Comparison of ENCODE assay signal across 12 mouse cellular contexts in the genomic region with DNA sequence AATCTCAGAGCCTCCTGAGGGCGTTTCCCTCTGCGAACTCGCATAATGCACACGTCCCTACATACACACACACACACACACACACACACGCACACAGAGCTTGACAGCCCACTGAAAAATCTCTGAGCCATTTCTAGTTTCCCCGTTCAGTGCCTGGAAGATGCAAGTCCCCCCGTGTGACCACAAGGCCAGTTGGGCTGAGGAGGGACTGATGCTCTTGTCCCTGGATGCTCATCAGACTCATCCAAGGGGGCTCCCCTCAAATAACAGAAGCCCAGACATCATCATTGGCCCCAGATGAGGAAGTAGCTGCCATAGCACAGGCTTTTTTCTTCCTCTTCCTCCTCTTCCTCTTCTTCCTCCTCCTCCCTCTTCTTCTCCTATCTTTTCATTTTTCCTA. TPM values are rescaled to one million over a fixed set of nuclear protein-coding genes. Genes with fewer than 3 reads are reported as not detected.
DNase-seq lines count a peak whose midpoint lies in the region; ATAC-seq and TF ChIP-seq lines count a peak whose summit lies in the region.
"Had no signal": no experiment of that assay in that cellular context is flagged by ENCODE, and none has a peak within 500 bp of the region (broad histone marks: within the 10 kb centered on the region; RNA-seq: fewer than 3 reads in every experiment).

No protein-coding gene starts in this region.

- H3K4me1 ChIP-seq in CH12.LX (ENCODE audit: control insufficient read depth in 1 of 2, insufficient read depth in 2 of 2) = peaks cover 7 to 55% of the 10 kb centered on the region in 2 experiments; a peak in 3 of 4 replicates
- no peaks in the 10 kb centered on the region for H3K4me1 ChIP-seq in midbrain, embryonic 14.5 days (ENCODE audit: control insufficient read depth, insufficient read depth, low read length)

- no peaks in the 10 kb centered on the region for H3K27me3 ChIP-seq in CH12.LX (replicated peaks)
- no peaks in the 10 kb centered on the region for H3K27me3 ChIP-seq in midbrain, embryonic 14.5 days (ENCODE audit: control insufficient read depth, insufficient read depth, low read length)
- H3K27me3 ChIP-seq: Patski had no signal

- no peak for TF ChIP-seq RAD21 in CH12.LX (IDR thresholded peaks at IDR 0.05; ENCODE audit: low read depth, low read length)

- no peak overlapping the region for H3K4me3 ChIP-seq in CH12.LX (replicated peaks in 1 of 3; ENCODE audit: low read depth in 2 of 3, low read length in 2 of 3, poor library complexity in 1 of 3)
- no peak overlapping the region for H3K4me3 ChIP-seq in midbrain, embryonic 14.5 days (replicated peaks; ENCODE audit: low read depth, low read length)

- no peaks in the 10 kb centered on the region for H3K79me2 ChIP-seq in CH12.LX (replicated peaks; ENCODE audit: control insufficient read depth, extremely low read depth, insufficient read depth, poor library complexity, severe bottlenecking)

- TF ChIP-seq CTCF in CH12.LX (conservative IDR thresholded peaks at IDR 0.05 in 1 of 2, IDR thresholded peaks at IDR 0.05 in 1 of 2; ENCODE audit: low read depth in 2 of 2, low read length in 2 of 2) = no peak

- DNase-seq in A20 (ENCODE audit: low read depth, low spot score) = peak; percentile 55
- peak; percentile 51 for DNase-seq in CH12.LX (ENCODE audit: extremely low read depth)
- no peak for DNase-seq in midbrain, embryonic 14.5 days
- DNase-seq in heart, adult 9 months (ENCODE audit: low spot score in 2 of 2) = no peak
- DNase-seq in layer of hippocampus, postnatal 25 days (ENCODE audit: extremely low spot score in 1 of 2, low spot score in 1 of 2) = no peak
- DNase-seq: adrenal gland, adult 8-10 months; adrenal gland, postnatal 25 days had no signal

- TF ChIP-seq EP300 in CH12.LX (IDR thresholded peaks at IDR 0.05; ENCODE audit: low read length) = no peak

- H3K9me3 ChIP-seq in CH12.LX (replicated peaks; ENCODE audit: low read length) = peaks cover 20% of the 10 kb centered on the region
- no peaks in the 10 kb centered on the region for H3K9me3 ChIP-seq in midbrain, embryonic 14.5 days (ENCODE audit: control insufficient read depth, low read length)
- H3K9me3 ChIP-seq: G1E had no signal

- 0 out of 2 replicates have a peak, but pooled peaks have one; percentile 14 for ATAC-seq in granulocyte monocyte progenitor cell, adult 5-6 weeks (replicated peaks; ENCODE audit: poor library complexity, severe bottlenecking)
- ATAC-seq in midbrain, embryonic 14.5 days (ENCODE audit: low FRiP score, low TSS enrichment) = no peak
- ATAC-seq: activated CD4-positive, CD25-positive, alpha-beta regulatory T cell, adult 4 months; CD4-positive, CD25-positive, alpha-beta regulatory T cell, adult 4 months; Patski had no signal

- WGBS in midbrain, embryonic 14.5 days = 88% methylated on average over 7 of the region's 7 CpGs

- dilution Hi-C loops in CH12.LX (cut with MboI; ENCODE audit: extremely low pct_ligation_motif_present, extremely low pct_unique_long_range_greater_than_20kb, low sequenced_read_pairs) = no loop called here

- H3K36me3 ChIP-seq in CH12.LX (replicated peaks in 1 of 2; ENCODE audit: control insufficient read depth in 1 of 2, insufficient read depth in 1 of 2, low read length in 1 of 2) = no peaks in the 10 kb centered on the region
- no peaks in the 10 kb centered on the region for H3K36me3 ChIP-seq in midbrain, embryonic 14.5 days (ENCODE audit: control insufficient read depth, insufficient read depth, low read length)
- H3K36me3 ChIP-seq: G1E had no signal

- H3K27ac ChIP-seq in CH12.LX (ENCODE audit: insufficient read depth, low read depth) = no peak overlapping the region
- no peak overlapping the region for H3K27ac ChIP-seq in midbrain, embryonic 14.5 days (replicated peaks; ENCODE audit: low read depth, low read length)

- in situ Hi-C loops in CH12.LX (cut with MboI; ENCODE audit: low pct_ligation_motif_present, low pct_unique_long_range_greater_than_20kb, low sequenced_read_pairs) = loop anchor here (25.0 kb wide), 2 partner anchors 471 to 696 kb away; a partner anchor contains a TSS

- no peak overlapping the region for H3K9ac ChIP-seq in CH12.LX (ENCODE audit: insufficient read depth, low read depth)
- no peak overlapping the region for H3K9ac ChIP-seq in midbrain, embryonic 14.5 days (replicated peaks; ENCODE audit: low read length)

- no peak overlapping the region for H3K4me2 ChIP-seq in CH12.LX (ENCODE audit: insufficient read depth, low read depth, poor library complexity, severe bottlenecking)
- no peak overlapping the region for H3K4me2 ChIP-seq in midbrain, embryonic 14.5 days (ENCODE audit: low read length)

- TF ChIP-seq POLR2A in CH12.LX (IDR thresholded peaks at IDR 0.05; ENCODE audit: low read depth, low read length) = no peak

TF ChIP-seq in CH12.LX, 34 proteins besides CTCF, POLR2A, EP300 and RAD21:
- TF ChIP-seq UBTF (IDR thresholded peaks at IDR 0.05; ENCODE audit: low read depth, low read length) (no peak), RCOR1 (conservative IDR thresholded peaks at IDR 0.05; ENCODE audit: low read depth, low read length) (no peak), NELFE (IDR thresholded peaks at IDR 0.05; ENCODE audit: low read depth, low read length) (no peak), USF2 (conservative IDR thresholded peaks at IDR 0.05; ENCODE audit: low read depth, low read length) (no peak), POLR2AphosphoS2 (IDR thresholded peaks at IDR 0.05; ENCODE audit: low read depth, low read length) (no peak), KAT2A (IDR thresholded peaks at IDR 0.05; ENCODE audit: insufficient replicate concordance, low read length) (no peak), MEF2A (IDR thresholded peaks at IDR 0.05; ENCODE audit: borderline replicate concordance, low read depth, low read length) (no peak), PAX5 (IDR thresholded peaks at IDR 0.05; ENCODE audit: low read length) (no peak), USF1 (IDR thresholded peaks at IDR 0.05; ENCODE audit: low read depth, low read length) (no peak), BHLHE40 (IDR thresholded peaks at IDR 0.05; ENCODE audit: low read depth, low read length) (no peak), GABPA (IDR thresholded peaks at IDR 0.05; ENCODE audit: insufficient replicate concordance, low read depth, low read length) (no peak)

RNA-seq across cellular contexts. Expression of a gene that starts 13.3 kb away (rescaled TPM):
- total RNA-seq in CH12.LX (2012; rRNA removed) = 41.3 and 48.9 TPM in 2 replicates
- total RNA-seq in CH12.LX (2014; rRNA removed) = 51.2 and 55.4 TPM in 2 replicates
- 68.8 and 79.4 TPM in 2 replicates for polyA plus RNA-seq in CH12.LX (2012; ENCODE audit: insufficient read length, low read depth)
- total RNA-seq in granulocyte monocyte progenitor cell, adult 5-6 weeks (2014; fragmentation: Nextera tagmentation) = 6.3 and 7.1 TPM in 2 replicates
- 28.8 and 42.1 TPM in 2 replicates for total RNA-seq in granulocyte monocyte progenitor cell, adult 5-6 weeks (2017)
- 3.3 and 10.5 TPM in 2 replicates for polyA plus RNA-seq in midbrain, embryonic 14.5 days (2014; fragmentation: Nextera tagmentation; extraction: Ambion mirVana)
- total RNA-seq in layer of hippocampus, postnatal 25 days (2021) = 1 to 10 TPM; 1.0 to 1.1 TPM

Comparison
In these comparisons a context has a peak if more than half of its experiments do, and no peak if none do; other contexts are left out.
1. DNase-seq: peak in A20 (single experiment) and CH12.LX (single experiment); none in midbrain, embryonic 14.5 days (single experiment), heart, adult 9 months (0 of 2) and layer of hippocampus, postnatal 25 days (0 of 2).